Mouse (Mus musculus) lung, postnatal 0 days (tissue): ENCODE results near the gene Gm37240.

Experiments used
- CTCF ChIP-seq: IDR thresholded peaks from 2 replicates; pipeline ENCODE4 v1.5.1; 2016; ENCODE audit warnings: antibody characterized with exemption, mild to moderate bottlenecking
- EP300 ChIP-seq: IDR thresholded peaks from 2 replicates; pipeline ENCODE4 v1.6.1; 2016; ENCODE audit warnings: antibody characterized with exemption, mild to moderate bottlenecking, control low read depth

- no peak for TF ChIP-seq EP300
- TF ChIP-seq CTCF = no peak
Measured at GRCm38 (mm10) chr3:85186661-85187076, 700.6 kb downstream of the Gm37240 start.
